Mouse (Mus musculus) stomach, postnatal 0 days (tissue): ENCODE measurements around the gene Trip4.

Source experiments
- CTCF ChIP-seq: IDR thresholded peaks from 2 replicates; pipeline ENCODE4 v1.5.1; 2016; ENCODE audit warnings: antibody characterized with exemption, low read depth, mild to moderate bottlenecking, moderate library complexity
- EP300 ChIP-seq: optimal IDR thresholded peaks from 2 replicates; pipeline ENCODE3; 2016; ENCODE audit warnings: antibody characterized with exemption

DNA sequence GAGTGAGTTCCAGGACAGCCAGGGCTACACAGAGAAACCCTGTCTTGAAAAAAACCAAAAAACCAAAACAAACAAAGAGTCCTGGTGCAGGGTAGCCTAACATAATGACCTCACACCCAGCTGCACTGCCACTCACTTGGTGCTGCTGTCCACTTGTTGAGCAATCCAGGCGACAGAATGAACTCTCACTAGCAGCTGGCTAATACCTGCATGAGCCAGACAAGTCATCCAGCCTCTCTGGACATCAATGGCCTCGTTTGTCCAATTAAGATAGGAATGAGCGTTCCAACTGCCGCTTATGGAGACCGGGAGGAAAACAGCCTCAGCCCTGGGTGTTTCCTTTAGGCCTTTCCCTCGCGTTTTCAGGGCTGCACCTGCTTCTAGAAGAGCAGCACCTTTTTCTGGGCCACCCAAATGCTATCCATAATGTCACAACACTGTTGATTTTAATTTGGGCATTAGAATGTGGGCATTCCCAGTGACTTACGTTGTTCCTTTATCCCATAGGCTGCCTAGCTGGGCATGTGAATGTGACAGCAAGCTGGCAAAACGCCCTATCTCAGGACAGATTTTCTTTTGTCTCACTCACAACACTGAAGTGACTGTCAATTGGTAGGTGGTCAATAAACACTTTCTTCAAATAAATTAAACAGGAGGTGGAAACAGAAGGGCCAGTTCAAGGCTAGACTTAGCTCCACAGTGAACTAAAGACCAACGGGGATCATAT is 73.8 kb downstream of the Trip4 start:
- TF ChIP-seq CTCF, result no peak
- TF ChIP-seq EP300, result no peak
